In the genomic region with DNA sequence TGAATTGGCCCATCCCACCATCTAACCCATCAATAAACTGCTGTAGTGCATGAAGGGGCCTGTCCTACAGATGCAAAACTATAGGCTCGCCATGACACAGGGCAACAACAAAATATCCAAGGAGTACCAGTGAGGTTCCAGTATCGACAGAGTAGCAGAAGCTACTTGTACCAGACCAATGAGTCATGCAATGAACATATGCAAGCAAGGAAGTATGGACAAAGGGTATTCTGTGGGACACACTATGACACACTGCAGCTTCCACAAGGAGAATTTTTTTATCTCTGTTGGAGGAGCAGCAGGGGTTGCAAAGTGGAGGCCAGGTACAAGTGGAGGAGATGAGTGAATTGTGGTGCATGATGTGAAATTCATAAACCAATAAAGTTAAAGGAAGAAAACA, we compare ENCODE assay signal across 22 mouse cellular contexts.
"Had no signal": no experiment of that assay in that cellular context is flagged by ENCODE, and none has a peak within 500 bp of the region (broad histone marks: within the 10 kb centered on the region; RNA-seq: fewer than 3 reads in every experiment).

No protein-coding gene starts in this region.

- ATAC-seq: hindbrain, postnatal 0 days had no signal

- H3K27ac ChIP-seq: heart, adult 2 months; heart, embryonic 15.5 days; hindbrain, embryonic 13.5 days; hindbrain, embryonic 15.5 days; hindbrain, postnatal 0 days; limb, embryonic 13.5 days; limb, embryonic 15.5 days; liver, embryonic 12.5 days had no signal

- H3K9ac ChIP-seq: heart, embryonic 15.5 days; hindbrain, embryonic 13.5 days; hindbrain, embryonic 15.5 days; limb, embryonic 13.5 days; limb, embryonic 15.5 days; liver, embryonic 12.5 days had no signal

- H3K4me3 ChIP-seq: heart, adult 2 months; heart, embryonic 13.5 days; heart, embryonic 15.5 days; hindbrain, embryonic 13.5 days; hindbrain, embryonic 15.5 days; limb, embryonic 13.5 days; limb, embryonic 15.5 days; liver, embryonic 12.5 days had no signal

- H3K27me3 ChIP-seq: heart, embryonic 13.5 days; heart, embryonic 15.5 days; hindbrain, embryonic 13.5 days; hindbrain, embryonic 15.5 days; limb, embryonic 13.5 days; limb, embryonic 15.5 days; liver, embryonic 12.5 days had no signal

- H3K9me3 ChIP-seq: heart, embryonic 13.5 days; heart, embryonic 15.5 days; hindbrain, embryonic 13.5 days; hindbrain, embryonic 15.5 days; limb, embryonic 13.5 days; limb, embryonic 15.5 days; liver, embryonic 12.5 days had no signal

- H3K4me2 ChIP-seq: heart, embryonic 11.5 days; heart, embryonic 13.5 days; heart, embryonic 15.5 days; hindbrain, embryonic 13.5 days; hindbrain, embryonic 15.5 days; limb, embryonic 13.5 days; limb, embryonic 15.5 days; liver, embryonic 12.5 days had no signal

- DNase-seq: gastrocnemius, postnatal 14 days; gastrocnemius, postnatal 36 days; heart, adult 11 months; heart, adult 2 months; heart, postnatal 14 days; heart, postnatal 36 days; kidney, adult 18-20 months; kidney, adult 8-10 months; kidney, postnatal 10 days; kidney, postnatal 25 days; layer of hippocampus, adult 9-11 months; layer of hippocampus, postnatal 36 days; left cerebral cortex, postnatal 4 days had no signal

- H3K36me3 ChIP-seq: heart, embryonic 15.5 days; hindbrain, embryonic 13.5 days; hindbrain, embryonic 15.5 days had no signal
